Mouse (Mus musculus): ENCODE data around the gene Fgfr2. TPM values are rescaled to one million over a fixed set of nuclear protein-coding genes. Genes with fewer than 3 reads are reported as not detected.

The Fgfr2 gene
- polyA plus RNA-seq, 1 experiment: 3.0 TPM

DNA sequence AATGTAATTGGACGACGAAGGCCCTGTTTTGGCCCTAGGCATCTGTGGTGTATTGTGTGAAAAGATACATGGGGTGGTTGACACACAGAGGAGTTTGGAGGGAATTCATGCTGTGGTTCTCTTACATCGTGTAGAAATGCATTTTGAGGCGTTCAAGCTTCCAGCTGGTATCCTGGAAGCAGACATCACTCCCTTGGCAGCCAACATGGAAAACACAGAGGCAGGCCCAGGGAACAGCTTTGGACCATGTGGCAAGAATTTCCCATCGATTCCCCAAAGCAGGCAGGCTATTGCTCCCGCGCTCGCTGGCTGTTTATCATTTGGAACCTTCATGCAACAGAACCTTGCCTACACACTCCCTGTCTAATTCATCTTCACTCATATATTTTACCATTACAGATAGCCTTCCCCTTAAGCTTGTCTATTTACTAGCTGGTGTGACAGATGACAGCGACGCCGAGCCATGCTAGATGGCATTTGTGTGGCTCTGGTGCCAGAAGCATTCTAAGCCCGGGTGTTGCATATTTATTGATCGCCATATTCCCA lies 1494.2 kb downstream of the Fgfr2 start:
- no peaks in the 10 kb centered on the region for H3K27me3 ChIP-seq (ENCODE audit: control insufficient read depth, insufficient read depth, low read length)
- no peak overlapping the region for H3K27ac ChIP-seq (ENCODE audit: control insufficient read depth, insufficient read depth, low read depth, low read length)
- TF ChIP-seq CTCF (IDR thresholded peaks at IDR 0.05; ENCODE audit: control insufficient read depth, insufficient read depth, insufficient replicate concordance, low read depth, low read length) (no peak), POLR2A (IDR thresholded peaks at IDR 0.05; ENCODE audit: control insufficient read depth, low read depth, low read length) (no peak)
- H3K4me3 ChIP-seq (ENCODE audit: control insufficient read depth, low read depth, low read length): no peak overlapping the region
- H3K36me3 ChIP-seq (ENCODE audit: control insufficient read depth, insufficient read depth, low read length): no peaks in the 10 kb centered on the region
- H3K4me1 ChIP-seq (ENCODE audit: control insufficient read depth, insufficient read depth, low read length): no peaks in the 10 kb centered on the region; the same call in 1 of the 2 replicates

- Histone ChIP-seq H3K36me3 (ENCODE audit: control insufficient read depth, insufficient read depth, low read length) (no peaks in the 10 kb centered on the region), H3K27me3 (ENCODE audit: control insufficient read depth, insufficient read depth, low read length) (no peaks in the 10 kb centered on the region), H3K4me1 (ENCODE audit: control insufficient read depth, insufficient read depth, low read length) (no peaks in the 10 kb centered on the region; the same call in 1 of the 2 replicates), H3K4me3 (ENCODE audit: control insufficient read depth, low read depth, low read length) (no peak overlapping the region), H3K27ac (ENCODE audit: control insufficient read depth, insufficient read depth, low read depth, low read length) (no peak overlapping the region)
- no peak for TF ChIP-seq CTCF (IDR thresholded peaks at IDR 0.05; ENCODE audit: control insufficient read depth, insufficient read depth, insufficient replicate concordance, low read depth, low read length)
- TF ChIP-seq POLR2A (IDR thresholded peaks at IDR 0.05; ENCODE audit: control insufficient read depth, low read depth, low read length): no peak
Observed at GRCm38 (mm10) chr7:131628356-131628755, 1494.8 kb downstream of the Fgfr2 start.

DNA sequence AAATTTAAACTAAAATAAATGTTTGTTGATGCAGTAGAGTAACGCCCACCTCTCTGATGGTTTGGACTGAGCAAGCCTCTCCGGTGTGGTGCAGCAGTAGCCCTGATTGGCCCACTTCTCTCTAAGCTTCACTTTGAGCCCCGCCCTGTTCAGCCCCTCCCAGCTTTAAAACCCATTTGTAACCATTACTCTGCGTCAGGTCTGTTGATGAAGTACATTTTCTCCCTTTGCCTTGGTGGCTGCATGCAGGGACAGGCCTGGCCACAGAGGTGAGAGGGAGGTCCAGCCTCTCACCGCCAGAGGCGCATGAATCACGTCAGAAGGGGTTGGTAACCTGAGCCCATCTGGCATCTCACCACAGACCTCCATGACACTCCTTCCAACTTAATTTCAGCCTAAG lies 1513.5 kb downstream of the Fgfr2 start:
- H3K4me1 ChIP-seq (ENCODE audit: control insufficient read depth, insufficient read depth, low read length): peaks cover 2% of the 10 kb centered on the region; the same call in 1 of the 2 replicates
- no peak overlapping the region for H3K27ac ChIP-seq (ENCODE audit: control insufficient read depth, insufficient read depth, low read depth, low read length)
- no peaks in the 10 kb centered on the region for H3K36me3 ChIP-seq (ENCODE audit: control insufficient read depth, insufficient read depth, low read length)
- H3K4me3 ChIP-seq (ENCODE audit: control insufficient read depth, low read depth, low read length): no peak overlapping the region
- H3K27me3 ChIP-seq (ENCODE audit: control insufficient read depth, insufficient read depth, low read length): no peaks in the 10 kb centered on the region
- TF ChIP-seq POLR2A (IDR thresholded peaks at IDR 0.05; ENCODE audit: control insufficient read depth, low read depth, low read length) (no peak), CTCF (IDR thresholded peaks at IDR 0.05; ENCODE audit: control insufficient read depth, insufficient read depth, insufficient replicate concordance, low read depth, low read length) (no peak)

DNA sequence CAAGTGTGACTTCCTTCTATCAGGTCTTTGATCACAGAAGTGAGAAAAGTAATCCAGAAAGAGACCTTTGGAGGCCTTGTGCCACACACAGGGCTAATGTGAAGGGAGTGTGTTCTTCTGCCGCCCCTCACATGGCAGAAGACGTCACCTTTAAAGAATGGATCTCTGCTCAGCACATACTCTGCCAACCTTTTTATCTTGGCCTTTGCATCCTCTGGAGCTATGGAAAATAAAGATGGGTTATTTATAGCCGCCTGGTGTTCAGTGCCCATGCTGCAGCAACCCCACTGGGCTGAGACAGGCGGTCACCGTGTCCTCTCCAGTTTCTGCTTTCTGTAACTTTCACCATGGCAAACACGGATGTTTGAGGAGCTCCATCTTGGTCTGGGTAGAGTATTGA lies 1515.1 kb downstream of the Fgfr2 start:
- no peaks in the 10 kb centered on the region for H3K27me3 ChIP-seq (ENCODE audit: control insufficient read depth, insufficient read depth, low read length)

GRCm38 (mm10) chr7:131605481-131605880 lies 1517.7 kb downstream of the Fgfr2 start:
- Histone ChIP-seq H3K27me3 (ENCODE audit: control insufficient read depth, insufficient read depth, low read length) (no peaks in the 10 kb centered on the region), H3K4me3 (ENCODE audit: control insufficient read depth, low read depth, low read length) (no peak overlapping the region), H3K36me3 (ENCODE audit: control insufficient read depth, insufficient read depth, low read length) (no peaks in the 10 kb centered on the region), H3K4me1 (ENCODE audit: control insufficient read depth, insufficient read depth, low read length) (peaks cover 2% of the 10 kb centered on the region; the same call in 1 of the 2 replicates), H3K27ac (ENCODE audit: control insufficient read depth, insufficient read depth, low read depth, low read length) (no peak overlapping the region)
- no peak for TF ChIP-seq CTCF (IDR thresholded peaks at IDR 0.05; ENCODE audit: control insufficient read depth, insufficient read depth, insufficient replicate concordance, low read depth, low read length)

More for the DNA sequence above, 1515.1 kb downstream of the Fgfr2 start:
- H3K27ac ChIP-seq (ENCODE audit: control insufficient read depth, insufficient read depth, low read depth, low read length): no peak overlapping the region
- TF ChIP-seq POLR2A (IDR thresholded peaks at IDR 0.05; ENCODE audit: control insufficient read depth, low read depth, low read length) (no peak), CTCF (IDR thresholded peaks at IDR 0.05; ENCODE audit: control insufficient read depth, insufficient read depth, insufficient replicate concordance, low read depth, low read length) (no peak)
- H3K4me1 ChIP-seq (ENCODE audit: control insufficient read depth, insufficient read depth, low read length): peaks cover 2% of the 10 kb centered on the region; the same call in 1 of the 2 replicates
- no peaks in the 10 kb centered on the region for H3K36me3 ChIP-seq (ENCODE audit: control insufficient read depth, insufficient read depth, low read length)
- H3K4me3 ChIP-seq (ENCODE audit: control insufficient read depth, low read depth, low read length): no peak overlapping the region

GRCm38 (mm10) chr7:131604946-131605345 lies 1518.2 kb downstream of the Fgfr2 start:
- no peak for TF ChIP-seq POLR2A (IDR thresholded peaks at IDR 0.05; ENCODE audit: control insufficient read depth, low read depth, low read length)
- no peak for TF ChIP-seq CTCF (IDR thresholded peaks at IDR 0.05; ENCODE audit: control insufficient read depth, insufficient read depth, insufficient replicate concordance, low read depth, low read length)
- Histone ChIP-seq H3K27me3 (ENCODE audit: control insufficient read depth, insufficient read depth, low read length) (no peaks in the 10 kb centered on the region), H3K4me1 (ENCODE audit: control insufficient read depth, insufficient read depth, low read length) (peaks cover 2% of the 10 kb centered on the region; the same call in 1 of the 2 replicates), H3K27ac (ENCODE audit: control insufficient read depth, insufficient read depth, low read depth, low read length) (no peak overlapping the region), H3K36me3 (ENCODE audit: control insufficient read depth, insufficient read depth, low read length) (no peaks in the 10 kb centered on the region), H3K4me3 (ENCODE audit: control insufficient read depth, low read depth, low read length) (no peak overlapping the region)

DNA sequence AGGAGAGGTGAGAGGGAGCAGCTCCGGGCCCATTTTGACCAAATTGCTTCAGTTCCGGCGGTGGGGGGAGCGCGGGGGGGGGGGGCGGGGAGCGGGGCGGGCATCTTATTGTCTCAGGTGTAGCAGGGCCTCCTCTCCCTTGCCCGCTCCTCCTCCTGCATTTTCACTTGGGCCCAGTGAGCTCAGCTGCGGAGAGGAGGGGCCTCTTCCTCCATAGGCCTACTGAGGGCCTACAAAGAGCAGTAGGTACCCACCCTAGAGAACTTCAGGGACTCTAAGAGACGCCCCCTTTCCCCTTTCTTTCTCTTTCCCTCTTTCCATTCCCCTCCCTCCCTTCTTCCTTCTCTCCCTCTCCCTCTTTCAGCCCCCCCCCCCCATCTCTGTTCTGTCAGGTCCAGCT lies 1520.0 kb downstream of the Fgfr2 start:
- no peak for TF ChIP-seq CTCF (IDR thresholded peaks at IDR 0.05; ENCODE audit: control insufficient read depth, insufficient read depth, insufficient replicate concordance, low read depth, low read length)
- no peak for TF ChIP-seq POLR2A (IDR thresholded peaks at IDR 0.05; ENCODE audit: control insufficient read depth, low read depth, low read length)
- H3K4me1 ChIP-seq (ENCODE audit: control insufficient read depth, insufficient read depth, low read length): peaks cover 2% of the 10 kb centered on the region; the same call in 1 of the 2 replicates
- H3K4me3 ChIP-seq (ENCODE audit: control insufficient read depth, low read depth, low read length): no peak overlapping the region
- H3K36me3 ChIP-seq (ENCODE audit: control insufficient read depth, insufficient read depth, low read length): no peaks in the 10 kb centered on the region
- H3K27me3 ChIP-seq (ENCODE audit: control insufficient read depth, insufficient read depth, low read length): no peaks in the 10 kb centered on the region
- no peak overlapping the region for H3K27ac ChIP-seq (ENCODE audit: control insufficient read depth, insufficient read depth, low read depth, low read length)
